8 mouse cellular contexts compared by ENCODE assay signal in genomic region chr9:63131957-63132602, GRCm38 (mm10). TPM values are rescaled to one million over a fixed set of nuclear protein-coding genes. Genes with fewer than 3 reads are reported as not detected.
DNase-seq lines count a peak whose midpoint lies in the region; ATAC-seq and TF ChIP-seq lines count a peak whose summit lies in the region.

No protein-coding gene starts in this region.

- peak overlapping the region; percentile 79 for H3K4me2 ChIP-seq in hindbrain, embryonic 11.5 days (replicated peaks; ENCODE audit: low read depth, low read length)
- peak overlapping the region; percentile 85 for H3K4me2 ChIP-seq in stomach, postnatal 0 days (replicated peaks; ENCODE audit: low read depth)

- peak; percentile 27 to 42 for DNase-seq in left cerebral cortex, adult 18-20 months (ENCODE audit: low spot score in 2 of 2)
- no peak for DNase-seq in left cerebral cortex, adult 8-10 months (ENCODE audit: low spot score in 2 of 2)
- DNase-seq in ZHBTc4 (ENCODE audit: low read depth, low spot score) = peak; percentile 78
- peak; percentile 73 for DNase-seq in embryonic facial prominence, embryonic 10.5 days (ENCODE audit: low spot score)
- peak; percentile 67 for DNase-seq in hindbrain, embryonic 11.5 days (ENCODE audit: low spot score)
- DNase-seq in layer of hippocampus, adult 9-11 months = peak; percentile 37
- DNase-seq in stomach, postnatal 0 days (ENCODE audit: low spot score) = peak; percentile 56

- ATAC-seq in hindbrain, embryonic 11.5 days (ENCODE audit: low FRiP score) = peak; percentile 42
- peak; percentile 28 for ATAC-seq in megakaryocyte-erythroid progenitor cell, adult 5-6 weeks (replicated peaks; ENCODE audit: low FRiP score, low TSS enrichment, poor library complexity, severe bottlenecking)
- ATAC-seq in stomach, postnatal 0 days (ENCODE audit: low FRiP score, low TSS enrichment) = peak; percentile 24; the same call in 1 of the 2 replicates

- no peak for TF ChIP-seq CTCF in stomach, postnatal 0 days (IDR thresholded peaks at IDR 0.05; ENCODE audit: low read depth)

- no peaks in the 10 kb centered on the region for H3K36me3 ChIP-seq in embryonic facial prominence, embryonic 10.5 days (replicated peaks)
- no peaks in the 10 kb centered on the region for H3K36me3 ChIP-seq in hindbrain, embryonic 11.5 days (ENCODE audit: control insufficient read depth, insufficient read depth, low read length)
- no peaks in the 10 kb centered on the region for H3K36me3 ChIP-seq in stomach, postnatal 0 days (ENCODE audit: control insufficient read depth, insufficient read depth, low read length)

- H3K27me3 ChIP-seq in embryonic facial prominence, embryonic 10.5 days (replicated peaks; ENCODE audit: low read depth, poor library complexity, severe bottlenecking) = peaks cover 64% of the 10 kb centered on the region
- H3K27me3 ChIP-seq in hindbrain, embryonic 11.5 days (ENCODE audit: control insufficient read depth, insufficient read depth, low read length) = peaks cover 39% of the 10 kb centered on the region
- H3K27me3 ChIP-seq in stomach, postnatal 0 days (ENCODE audit: control insufficient read depth, insufficient read depth, low read length) = peaks cover 3% of the 10 kb centered on the region; the same call in 1 of the 2 replicates

- under 1% methylated on average over 28 of the region's 28 CpGs for WGBS in embryonic facial prominence, embryonic 10.5 days
- WGBS in hindbrain, embryonic 11.5 days = 2% methylated on average over 28 of the region's 28 CpGs
- 11% methylated on average over 28 of the region's 28 CpGs for WGBS in stomach, postnatal 0 days

- peak overlapping the region; percentile 71 for H3K4me3 ChIP-seq in embryonic facial prominence, embryonic 10.5 days
- H3K4me3 ChIP-seq in hindbrain, embryonic 11.5 days (ENCODE audit: low read depth, low read length) = peak overlapping the region; percentile 63
- peak overlapping the region; percentile 66 for H3K4me3 ChIP-seq in stomach, postnatal 0 days (ENCODE audit: low read depth, low read length)

- peak overlapping the region; percentile 83 for H3K27ac ChIP-seq in embryonic facial prominence, embryonic 10.5 days (replicated peaks)
- no peak overlapping the region for H3K27ac ChIP-seq in hindbrain, embryonic 11.5 days (ENCODE audit: low read depth, low read length)
- H3K27ac ChIP-seq in stomach, postnatal 0 days (replicated peaks) = peak overlapping the region; percentile 87

- peaks cover 44% of the 10 kb centered on the region for H3K4me1 ChIP-seq in embryonic facial prominence, embryonic 10.5 days
- H3K4me1 ChIP-seq in hindbrain, embryonic 11.5 days (replicated peaks; ENCODE audit: control insufficient read depth, insufficient read depth, low read length) = peaks cover 8% of the 10 kb centered on the region
- H3K4me1 ChIP-seq in stomach, postnatal 0 days (replicated peaks; ENCODE audit: control insufficient read depth, insufficient read depth) = 0 out of 2 replicates have a peak, but pooled peaks cover 4% of the 10 kb centered on the region

- H3K9ac ChIP-seq in hindbrain, embryonic 11.5 days (ENCODE audit: low read depth, low read length) = peak overlapping the region; percentile 62
- peak overlapping the region; percentile 80 for H3K9ac ChIP-seq in stomach, postnatal 0 days (ENCODE audit: low read length)

- no peaks in the 10 kb centered on the region for H3K9me3 ChIP-seq in embryonic facial prominence, embryonic 10.5 days
- H3K9me3 ChIP-seq in hindbrain, embryonic 11.5 days (ENCODE audit: control insufficient read depth, low read length) = no peaks in the 10 kb centered on the region
- no peaks in the 10 kb centered on the region for H3K9me3 ChIP-seq in stomach, postnatal 0 days (ENCODE audit: control insufficient read depth, low read length)

- TF ChIP-seq EP300 in stomach, postnatal 0 days (optimal IDR thresholded peaks at IDR 0.05) = no peak

RNA-seq across cellular contexts. Expression of gene Skor1, which starts 16.7 kb away (rescaled TPM):
- total RNA-seq in left cerebral cortex, adult 18-20 months (2021) = under 1 TPM; 0.23 TPM
- under 1 TPM; 0.34 to 0.44 (median 0.37) TPM for total RNA-seq in left cerebral cortex, adult 8-10 months (2022)
- polyA plus RNA-seq in embryonic facial prominence, embryonic 10.5 days (2016; fragmentation: Nextera tagmentation; extraction: Ambion mirVana) = 0.06 and 0.10 TPM in 2 replicates
- 6.6 and 7.4 TPM in 2 replicates for polyA plus RNA-seq in hindbrain, embryonic 11.5 days (2014; fragmentation: Nextera tagmentation; extraction: Ambion mirVana)
- not detected in 2 replicates for total RNA-seq in megakaryocyte-erythroid progenitor cell, adult 5-6 weeks (2014; fragmentation: Nextera tagmentation)
- not detected in 2 replicates for total RNA-seq in megakaryocyte-erythroid progenitor cell, adult 5-6 weeks (2017)
- polyA plus RNA-seq in stomach, postnatal 0 days (2015; fragmentation: Nextera tagmentation; extraction: Ambion mirVana) = not detected in 2 replicates

Comparison
In these comparisons a context has a peak if more than half of its experiments do, and no peak if none do; other contexts are left out.
1. DNase-seq: peak in left cerebral cortex, adult 18-20 months (2 of 2), ZHBTc4 (single experiment), embryonic facial prominence, embryonic 10.5 days (single experiment), hindbrain, embryonic 11.5 days (single experiment), layer of hippocampus, adult 9-11 months (single experiment) and stomach, postnatal 0 days (single experiment); none in left cerebral cortex, adult 8-10 months (0 of 2).
2. Peak in every context shown above with its lines, with median percentiles within 50 percentile points of each other: H3K4me3 ChIP-seq and ATAC-seq.